Mouse (Mus musculus) midbrain, embryonic 10.5 days (tissue): ENCODE measurements around the gene Gm10570. TPM values are rescaled to one million over a fixed set of nuclear protein-coding genes. Genes with fewer than 3 reads are reported as not detected.
A peak's percentile ranks its signal among the peaks of the same experiment; 100 is the strongest.

ENCODE experiments used
- DNase-seq: peaks from one replicate; pipeline ENCODE4 v3.0.0-alpha.2; 2017; ENCODE audit warnings: low spot score
- H3K27ac ChIP-seq: fragments of 300-500 bp; sonication (generic); replicated peaks from 2 replicates; pipeline ENCODE4 v1.5.1; 2016; ENCODE audit warnings: mild to moderate bottlenecking
- H3K27me3 ChIP-seq: fragments of 300-500 bp; sonication (generic); 2 replicates; pipeline ENCODE4 v1.6.1; 2016; ENCODE audit warnings: low read depth, mild to moderate bottlenecking; ENCODE audit not compliant: poor library complexity, severe bottlenecking
- H3K36me3 ChIP-seq: fragments of 300-500 bp; sonication (generic); 2 replicates; pipeline ENCODE4 v1.6.1; 2016; ENCODE audit warnings: mild to moderate bottlenecking, moderate library complexity
- H3K4me1 ChIP-seq: fragments of 300-500 bp; sonication (generic); 2 replicates; pipeline ENCODE4 v1.6.1; 2016
- H3K4me3 ChIP-seq: fragments of 300-500 bp; sonication (generic); 2 replicates; pipeline ENCODE4 v1.5.1; 2016; ENCODE audit warnings: mild to moderate bottlenecking, moderate library complexity
- H3K9me3 ChIP-seq: fragments of 300-500 bp; sonication (generic); replicated peaks from 2 replicates; pipeline ENCODE4 v1.6.1; 2016; ENCODE audit warnings: mild to moderate bottlenecking
- WGBS: fragments of 180-500 bp; shearing (Covaris S2); methylation state at CpG from one replicate; pipeline ENCODE4 v1.1.7; 2016; 5-methylcytosine and 5-hydroxymethylcytosine counted together
- polyA plus RNA-seq: library from polyadenylated mRNA; unstranded; fragments of >200 nt; fragmentation: Nextera tagmentation; extraction: Ambion mirVana; gene quantifications from 2 replicates; pipeline ENCODE4 v1.2.1, GENCODE M21; 2016

Gm10570 gene
- polyA plus RNA-seq, 1 experiment from 2014 or later: not detected

- Histone ChIP-seq H3K27me3 (peaks cover 5% of the 10 kb centered on the region; the same call in 1 of the 2 replicates), H3K4me1 (peaks cover 14% of the 10 kb centered on the region; the same call in 1 of the 2 replicates), H3K9me3 (no peaks in the 10 kb centered on the region), H3K27ac (no peak overlapping the region), H3K36me3 (no peaks in the 10 kb centered on the region), H3K4me3 (no peak overlapping the region)
- 82% methylated on average over 11 of the region's 11 CpGs for WGBS
- DNase-seq: no peak
Measured at GRCm38 (mm10) chr4:130298877-130299628, 9.4 kb downstream of the Gm10570 start.

- Histone ChIP-seq H3K4me1 (peaks cover 6% of the 10 kb centered on the region; the same call in 1 of the 2 replicates), H3K36me3 (no peaks in the 10 kb centered on the region), H3K9me3 (no peaks in the 10 kb centered on the region), H3K27ac (no peak overlapping the region), H3K4me3 (no peak overlapping the region), H3K27me3 (no peaks in the 10 kb centered on the region; the same call in 1 of the 2 replicates)
- 22% methylated on average over 13 of the region's 13 CpGs for WGBS
- DNase-seq: peak; percentile 48
Measured at GRCm38 (mm10) chr4:130297123-130297529, 11.3 kb downstream of the Gm10570 start.

GRCm38 (mm10) chr4:130296243-130296965 is 12.1 kb downstream of the Gm10570 start:
- Histone ChIP-seq H3K27me3 (no peaks in the 10 kb centered on the region; the same call in 1 of the 2 replicates), H3K9me3 (no peaks in the 10 kb centered on the region), H3K4me3 (no peak overlapping the region), H3K27ac (no peak overlapping the region), H3K36me3 (no peaks in the 10 kb centered on the region), H3K4me1 (peaks cover 5% of the 10 kb centered on the region; the same call in 1 of the 2 replicates)
- 86% methylated on average over 13 of the region's 13 CpGs for WGBS
- no peak for DNase-seq

- Histone ChIP-seq H3K36me3 (no peaks in the 10 kb centered on the region), H3K4me3 (no peak overlapping the region), H3K27ac (no peak overlapping the region), H3K27me3 (no peaks in the 10 kb centered on the region), H3K4me1 (peaks cover 5% of the 10 kb centered on the region; the same call in 1 of the 2 replicates), H3K9me3 (no peaks in the 10 kb centered on the region)
- WGBS: 62% methylated on average over 23 of the region's 23 CpGs
- DNase-seq: no peak
Measured at GRCm38 (mm10) chr4:130295047-130295745, 13.3 kb downstream of the Gm10570 start.

GRCm38 (mm10) chr4:130294513-130294912 is 14.0 kb downstream of the Gm10570 start:
- 88% methylated on average over 8 of the region's 8 CpGs for WGBS
- DNase-seq: no peak
- Histone ChIP-seq H3K9me3 (no peaks in the 10 kb centered on the region), H3K36me3 (no peaks in the 10 kb centered on the region), H3K27me3 (no peaks in the 10 kb centered on the region), H3K4me3 (no peak overlapping the region), H3K27ac (no peak overlapping the region), H3K4me1 (peaks cover 5% of the 10 kb centered on the region; the same call in 1 of the 2 replicates)

- Histone ChIP-seq H3K4me1 (peaks cover 5% of the 10 kb centered on the region; the same call in 1 of the 2 replicates), H3K9me3 (no peaks in the 10 kb centered on the region), H3K27me3 (0 out of 2 replicates have a peak, but pooled peaks cover 3% of the 10 kb centered on the region), H3K4me3 (no peak overlapping the region), H3K27ac (no peak overlapping the region), H3K36me3 (no peaks in the 10 kb centered on the region)
- peak; percentile 84 for DNase-seq
- 7% methylated on average over 4 of the region's 4 CpGs for WGBS
Measured at GRCm38 (mm10) chr4:130292271-130292670, 16.2 kb downstream of the Gm10570 start.

GRCm38 (mm10) chr4:130289824-130290223 is 18.6 kb downstream of the Gm10570 start:
- Histone ChIP-seq H3K9me3 (no peaks in the 10 kb centered on the region), H3K4me1 (no peaks in the 10 kb centered on the region), H3K36me3 (no peaks in the 10 kb centered on the region), H3K27me3 (0 out of 2 replicates have a peak, but pooled peaks cover 8% of the 10 kb centered on the region), H3K27ac (no peak overlapping the region), H3K4me3 (no peak overlapping the region)
- DNase-seq: no peak
- 81% methylated on average over 3 of the region's 3 CpGs for WGBS

- Histone ChIP-seq H3K4me3 (no peak overlapping the region), H3K4me1 (no peaks in the 10 kb centered on the region), H3K27me3 (0 out of 2 replicates have a peak, but pooled peaks cover 8% of the 10 kb centered on the region), H3K36me3 (no peaks in the 10 kb centered on the region), H3K9me3 (no peaks in the 10 kb centered on the region), H3K27ac (no peak overlapping the region)
- no peak for DNase-seq
- 54% methylated on average over 3 of the region's 3 CpGs for WGBS
Measured at GRCm38 (mm10) chr4:130286531-130286930, 21.9 kb downstream of the Gm10570 start.

- Histone ChIP-seq H3K27me3 (0 out of 2 replicates have a peak, but pooled peaks cover 20% of the 10 kb centered on the region), H3K27ac (no peak overlapping the region), H3K9me3 (no peaks in the 10 kb centered on the region), H3K4me1 (no peaks in the 10 kb centered on the region), H3K36me3 (no peaks in the 10 kb centered on the region), H3K4me3 (no peak overlapping the region)
- DNase-seq: no peak
- 89% methylated on average over 9 of the region's 9 CpGs for WGBS
Measured at GRCm38 (mm10) chr4:130283826-130284225, 24.6 kb downstream of the Gm10570 start.

- Histone ChIP-seq H3K4me1 (no peaks in the 10 kb centered on the region), H3K4me3 (no peak overlapping the region), H3K36me3 (no peaks in the 10 kb centered on the region), H3K27ac (no peak overlapping the region), H3K9me3 (no peaks in the 10 kb centered on the region), H3K27me3 (peaks cover 29% of the 10 kb centered on the region)
- no peak for DNase-seq
- 79% methylated on average over 5 of the region's 5 CpGs for WGBS
Measured at GRCm38 (mm10) chr4:130282856-130283255, 25.6 kb downstream of the Gm10570 start.

- 67% methylated on average over 2 of the region's 2 CpGs for WGBS
- no peak for DNase-seq
- peaks cover 54% of the 10 kb centered on the region for H3K27me3 ChIP-seq
- peaks cover 27% of the 10 kb centered on the region for H3K4me1 ChIP-seq
- H3K4me3 ChIP-seq: no peak within 1 kb of the TSS
- no peak within 1 kb of the TSS for H3K27ac ChIP-seq
- no peaks in the 10 kb centered on the region for H3K9me3 ChIP-seq
- H3K36me3 ChIP-seq: no peaks in the 10 kb centered on the region
Measured at GRCm38 (mm10) chr4:130279105-130279504, 29.4 kb downstream of the Gm10570 start, which contains the start of gene Serinc2. Gene Serinc2, minus strand, starts transcription at chr4:130279205.

- no peak overlapping the region for H3K4me3 ChIP-seq
- WGBS: 69% methylated on average over 7 of the region's 7 CpGs
- no peaks in the 10 kb centered on the region for H3K9me3 ChIP-seq
- no peak for DNase-seq
- H3K27me3 ChIP-seq: peaks cover 70% of the 10 kb centered on the region
- no peaks in the 10 kb centered on the region for H3K36me3 ChIP-seq
- H3K27ac ChIP-seq: no peak overlapping the region
- H3K4me1 ChIP-seq: peaks cover 41% of the 10 kb centered on the region
Measured at GRCm38 (mm10) chr4:130276573-130277176, 31.8 kb downstream of the Gm10570 start.
